Mouse (Mus musculus) lung, adult 2 months (tissue): Measurements from ENCODE around the gene Mturn.

ENCODE experiments used
- CTCF ChIP-seq: fragments of 200-500 bp; IDR thresholded peaks from 2 replicates; pipeline ENCODE4 v1.5.1; 2011; ENCODE audit warnings: mild to moderate bottlenecking, low read length, control low read depth; ENCODE audit not compliant: insufficient read depth
- POLR2A ChIP-seq: fragments of 200-500 bp; IDR thresholded peaks from 2 replicates; pipeline ENCODE4 v1.6.1; 2011; ENCODE audit warnings: low read depth, mild to moderate bottlenecking, control low read depth, low read length, borderline replicate concordance; ENCODE audit errors: extremely low read depth

- TF ChIP-seq CTCF (no peak), POLR2A (no peak)
Observed at GRCm38 (mm10) chr6:54700516-54700915, 19.1 kb downstream of the Mturn start.
